Mouse (Mus musculus) cerebellum, postnatal 36 days (tissue): ENCODE measurements around the gene Cyth3.

Experiments
- DNase-seq, 2 experiments: peaks; one replicate each; pipeline ENCODE4 v3.0.0; 2021 to 2022; ENCODE audit warnings: mixed read lengths in 2 of 2

Gene Cyth3

GRCm38 (mm10) chr5:143621893-143622622, at the start of gene Cyth3:
Cyth3 (plus strand) TSS chr5:143622447.
- peak; percentile 93 to 94 for DNase-seq

GRCm38 (mm10) chr5:143573067-143573466, 49.2 kb upstream of the Cyth3 start:
- DNase-seq, result no peak

- DNase-seq, result no peak
Observed at GRCm38 (mm10) chr5:143574261-143575178, 47.7 kb upstream of the Cyth3 start.

GRCm38 (mm10) chr5:143579537-143580203, 42.6 kb upstream of the Cyth3 start:
- no peak for DNase-seq

- no peak for DNase-seq
Observed at GRCm38 (mm10) chr5:143580982-143581381, 41.3 kb upstream of the Cyth3 start.

- no peak for DNase-seq
Observed at GRCm38 (mm10) chr5:143581874-143582273, 40.4 kb upstream of the Cyth3 start.

GRCm38 (mm10) chr5:143583081-143583480, 39.2 kb upstream of the Cyth3 start:
- DNase-seq, result no peak

- DNase-seq, result no peak
Observed at GRCm38 (mm10) chr5:143584982-143585381, 37.3 kb upstream of the Cyth3 start.

GRCm38 (mm10) chr5:143586386-143586785, 35.9 kb upstream of the Cyth3 start:
- no peak for DNase-seq

- DNase-seq, result no peak
Observed at GRCm38 (mm10) chr5:143589108-143589507, 33.1 kb upstream of the Cyth3 start.

GRCm38 (mm10) chr5:143592926-143593325, 29.3 kb upstream of the Cyth3 start:
- DNase-seq, result no peak

- DNase-seq, result no peak
Observed at GRCm38 (mm10) chr5:143593563-143594146, 28.6 kb upstream of the Cyth3 start.

- DNase-seq, result no peak
Observed at GRCm38 (mm10) chr5:143594291-143595065, 27.8 kb upstream of the Cyth3 start.

GRCm38 (mm10) chr5:143602051-143602450, 20.2 kb upstream of the Cyth3 start:
- no peak for DNase-seq

GRCm38 (mm10) chr5:143604157-143604774, 18.0 kb upstream of the Cyth3 start:
- no peak for DNase-seq

- no peak for DNase-seq
Observed at GRCm38 (mm10) chr5:143606756-143607155, 15.5 kb upstream of the Cyth3 start.

GRCm38 (mm10) chr5:143608175-143608574, 14.1 kb upstream of the Cyth3 start:
- no peak for DNase-seq

GRCm38 (mm10) chr5:143611954-143612353, 10.3 kb upstream of the Cyth3 start:
- DNase-seq, result no peak

- DNase-seq, result no peak
Observed at GRCm38 (mm10) chr5:143613265-143613664, 9.0 kb upstream of the Cyth3 start.

GRCm38 (mm10) chr5:143614519-143614918, 7.7 kb upstream of the Cyth3 start:
- DNase-seq, result no peak

- DNase-seq, result no peak
Observed at GRCm38 (mm10) chr5:143615353-143615752, 6.9 kb upstream of the Cyth3 start.

- DNase-seq, result no peak
Observed at GRCm38 (mm10) chr5:143616116-143616515, 6.1 kb upstream of the Cyth3 start.
